Mouse (Mus musculus) erythroblast, embryonic 14.5 days (primary cell): ENCODE results near the gene Nfatc2.

Experiments
- GATA1 ChIP-seq: IDR thresholded peaks from 2 replicates; pipeline ENCODE4 v1.6.1; 2012; ENCODE audit warnings: low read length, inconsistent platforms, mixed read lengths
- TAL1 ChIP-seq: IDR thresholded peaks from 3 replicates; pipeline ENCODE4 v1.6.1; 2012; ENCODE audit warnings: low read length, inconsistent platforms, mixed read lengths

- TF ChIP-seq TAL1 (no peak), GATA1 (no peak)
Observed at GRCm38 (mm10) chr2:168557035-168557434, 44.4 kb downstream of the Nfatc2 start.
